Mouse (Mus musculus): ENCODE measurements around the gene Susd6. TPM values are rescaled to one million over a fixed set of nuclear protein-coding genes. Genes with fewer than 3 reads are reported as not detected.
"Not testable (repeated sequence)": the region's sequence is repeated elsewhere in the genome, so short reads cannot be mapped to it uniquely, and the experiment has no call there.

Susd6 gene
- total RNA-seq, 2 experiments from 2014 or later: 66.7 to 70.2 TPM

GRCm38 (mm10) chr12:80785597-80785996, 4.7 kb upstream of the Susd6 start:
- no peak for DNase-seq

GRCm38 (mm10) chr12:80786591-80786990, 3.7 kb upstream of the Susd6 start:
- no peak for DNase-seq

GRCm38 (mm10) chr12:80787604-80788003, 2.7 kb upstream of the Susd6 start:
- DNase-seq: no peak

GRCm38 (mm10) chr12:80788188-80788587, 2.1 kb upstream of the Susd6 start:
- no peak for DNase-seq

GRCm38 (mm10) chr12:80789276-80789675, 1.0 kb upstream of the Susd6 start:
- not testable (repeated sequence) for DNase-seq

GRCm38 (mm10) chr12:80790700-80791570, 625 bp downstream of the Susd6 start:
- DNase-seq: no peak

- DNase-seq: no peak
Measured at GRCm38 (mm10) chr12:80791571-80792444, 1.5 kb downstream of the Susd6 start.

- DNase-seq: no peak
Measured at GRCm38 (mm10) chr12:80792867-80793266, 2.6 kb downstream of the Susd6 start.

GRCm38 (mm10) chr12:80793535-80793934, 3.2 kb downstream of the Susd6 start:
- no peak for DNase-seq

- no peak for DNase-seq
Measured at GRCm38 (mm10) chr12:80794522-80794921, 4.2 kb downstream of the Susd6 start.

- no peak for DNase-seq
Measured at GRCm38 (mm10) chr12:80794935-80795785, 4.8 kb downstream of the Susd6 start.

GRCm38 (mm10) chr12:80798271-80798670, 8.0 kb downstream of the Susd6 start:
- DNase-seq: no peak

- no peak for DNase-seq
Measured at GRCm38 (mm10) chr12:80800156-80800555, 9.8 kb downstream of the Susd6 start.

GRCm38 (mm10) chr12:80801443-80801842, 11.1 kb downstream of the Susd6 start:
- no peak for DNase-seq

- peak; percentile 74 to 77 for DNase-seq
Measured at GRCm38 (mm10) chr12:80803924-80804323, 13.6 kb downstream of the Susd6 start.

GRCm38 (mm10) chr12:80804861-80805428, 14.6 kb downstream of the Susd6 start:
- DNase-seq: no peak

GRCm38 (mm10) chr12:80807451-80808085, 17.3 kb downstream of the Susd6 start:
- DNase-seq: no peak

GRCm38 (mm10) chr12:80810005-80810404, 19.7 kb downstream of the Susd6 start:
- no peak for DNase-seq

- DNase-seq: no peak
Measured at GRCm38 (mm10) chr12:80811646-80812509, 21.6 kb downstream of the Susd6 start.

- no peak for DNase-seq
Measured at GRCm38 (mm10) chr12:80812510-80812820, 22.2 kb downstream of the Susd6 start.

GRCm38 (mm10) chr12:80813456-80813855, 23.1 kb downstream of the Susd6 start:
- DNase-seq: no peak
